Mouse (Mus musculus) liver, embryonic 13.5 days (tissue): ENCODE measurements around the gene Gm6169. TPM values are rescaled to one million over a fixed set of nuclear protein-coding genes. Genes with fewer than 3 reads are reported as not detected.

Experiments
- ATAC-seq: fragments of 200-750 bp; cut with Nextera tagmentation; 2 replicates; pipeline ENCODE4 v1.8.0; 2017; ENCODE audit warnings: low read depth, mild to moderate bottlenecking, moderate number of reproducible peaks, moderate library complexity
- DNase-seq: peaks from one replicate; pipeline ENCODE4 v3.0.0; 2022
- H3K27ac ChIP-seq: fragments of 300-500 bp; sonication (generic); 2 replicates; pipeline ENCODE4 v1.5.1; 2015; ENCODE audit warnings: moderate library complexity, mild to moderate bottlenecking, inconsistent platforms
- H3K27me3 ChIP-seq: fragments of 300-500 bp; sonication (generic); 2 replicates; pipeline ENCODE4 v1.6.1; 2015; ENCODE audit warnings: mild to moderate bottlenecking, inconsistent platforms
- H3K36me3 ChIP-seq: fragments of 300-500 bp; sonication (generic); 2 replicates; pipeline ENCODE4 v1.6.1; 2015; ENCODE audit warnings: mild to moderate bottlenecking, inconsistent platforms
- H3K4me1 ChIP-seq: fragments of 300-500 bp; sonication (generic); replicated peaks from 2 replicates; pipeline ENCODE4 v1.6.1; 2015; ENCODE audit warnings: inconsistent platforms
- H3K4me2 ChIP-seq: fragments of 300-500 bp; sonication (generic); 2 replicates; pipeline ENCODE4 v1.6.1; 2015; ENCODE audit warnings: inconsistent platforms, mild to moderate bottlenecking, moderate library complexity
- H3K4me3 ChIP-seq: fragments of 300-500 bp; sonication (generic); replicated peaks from 2 replicates; pipeline ENCODE4 v1.5.1; 2015; ENCODE audit warnings: mild to moderate bottlenecking, inconsistent platforms
- H3K9ac ChIP-seq: fragments of 300-500 bp; sonication (generic); 2 replicates; pipeline ENCODE4 v1.6.1; 2015; ENCODE audit warnings: mild to moderate bottlenecking, inconsistent platforms
- H3K9me3 ChIP-seq: fragments of 300-500 bp; sonication (generic); replicated peaks from 2 replicates; pipeline ENCODE4 v1.6.1; 2016; ENCODE audit warnings: inconsistent platforms
- WGBS: fragments of 180-500 bp; shearing (Covaris S2); methylation state at CpG from one replicate; pipeline ENCODE4 v1.1.7; 2015; ENCODE audit not compliant: insufficient replicate concordance; 5-methylcytosine and 5-hydroxymethylcytosine counted together
- polyA plus RNA-seq: library from polyadenylated mRNA; unstranded; fragments of >200 nt; fragmentation: Nextera tagmentation; extraction: Ambion mirVana; gene quantifications from 2 replicates; pipeline ENCODE4 v1.2.1, GENCODE M21; 2015

The Gm6169 gene
- polyA plus RNA-seq, 1 experiment from 2014 or later = 0.97 TPM

DNA sequence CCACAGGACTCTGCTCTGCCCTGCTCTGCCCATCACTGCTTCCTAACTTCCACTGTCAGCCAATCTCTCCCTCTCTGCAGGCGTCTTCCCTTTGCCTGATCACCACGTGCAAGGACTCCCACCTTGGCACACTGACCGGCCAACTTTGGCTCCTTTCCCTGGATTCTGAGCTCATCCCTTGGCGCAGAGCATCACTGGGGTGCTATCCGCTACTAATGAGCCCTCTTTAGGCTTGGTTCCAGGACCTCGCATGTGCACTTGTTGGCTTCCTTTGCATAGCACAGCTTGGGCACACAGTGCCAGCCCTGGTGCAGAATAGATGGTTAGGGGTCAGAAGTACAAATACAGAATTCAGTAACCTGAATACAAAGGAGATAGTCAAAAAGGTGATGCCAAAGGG lies 47.9 kb downstream of the Gm6169 start:
- H3K9ac ChIP-seq = no peak overlapping the region
- no peaks in the 10 kb centered on the region for H3K4me1 ChIP-seq
- H3K27ac ChIP-seq = no peak overlapping the region
- peaks cover 3% of the 10 kb centered on the region; the same call in 1 of the 2 replicates for H3K27me3 ChIP-seq
- DNase-seq (no peak), ATAC-seq (no peak)
- no peak overlapping the region for H3K4me3 ChIP-seq
- no peak overlapping the region for H3K4me2 ChIP-seq
- H3K36me3 ChIP-seq = no peaks in the 10 kb centered on the region
- H3K9me3 ChIP-seq = no peaks in the 10 kb centered on the region
- WGBS = 76% methylated on average over 6 of the region's 6 CpGs

Other genes with a start within 250 kb of the Gm6169 start
- 0.54 and 0.88 TPM in 2 replicates for gene Gcnt4, start 174.5 kb downstream of the Gm6169 start, polyA plus RNA-seq
- not detected in 2 replicates for gene 1700029F12Rik, start 64.9 kb downstream of the Gm6169 start, polyA plus RNA-seq
- 2.1 and 2.3 TPM in 2 replicates for gene Fam169a, start 32.0 kb downstream of the Gm6169 start, polyA plus RNA-seq
- gene Gfm2, start 38.7 kb upstream of the Gm6169 start, polyA plus RNA-seq = 21.4 and 24.6 TPM in 2 replicates
- 38.2 and 43.6 TPM in 2 replicates for gene Nsa2, start 38.7 kb upstream of the Gm6169 start, polyA plus RNA-seq
- 16.0 and 20.4 TPM in 2 replicates for gene Hexb, start 99.1 kb upstream of the Gm6169 start, polyA plus RNA-seq
- gene Enc1, start 141.9 kb upstream of the Gm6169 start, polyA plus RNA-seq = 0.75 and 0.81 TPM in 2 replicates